Mouse (Mus musculus): Measurements from ENCODE around the gene Rnf11. TPM values are rescaled to one million over a fixed set of nuclear protein-coding genes. Genes with fewer than 3 reads are reported as not detected.
A peak's percentile ranks its signal among the peaks of the same experiment; 100 is the strongest.

Rnf11 gene
- polyA plus RNA-seq, 1 experiment, result 27.2 TPM

DNA sequence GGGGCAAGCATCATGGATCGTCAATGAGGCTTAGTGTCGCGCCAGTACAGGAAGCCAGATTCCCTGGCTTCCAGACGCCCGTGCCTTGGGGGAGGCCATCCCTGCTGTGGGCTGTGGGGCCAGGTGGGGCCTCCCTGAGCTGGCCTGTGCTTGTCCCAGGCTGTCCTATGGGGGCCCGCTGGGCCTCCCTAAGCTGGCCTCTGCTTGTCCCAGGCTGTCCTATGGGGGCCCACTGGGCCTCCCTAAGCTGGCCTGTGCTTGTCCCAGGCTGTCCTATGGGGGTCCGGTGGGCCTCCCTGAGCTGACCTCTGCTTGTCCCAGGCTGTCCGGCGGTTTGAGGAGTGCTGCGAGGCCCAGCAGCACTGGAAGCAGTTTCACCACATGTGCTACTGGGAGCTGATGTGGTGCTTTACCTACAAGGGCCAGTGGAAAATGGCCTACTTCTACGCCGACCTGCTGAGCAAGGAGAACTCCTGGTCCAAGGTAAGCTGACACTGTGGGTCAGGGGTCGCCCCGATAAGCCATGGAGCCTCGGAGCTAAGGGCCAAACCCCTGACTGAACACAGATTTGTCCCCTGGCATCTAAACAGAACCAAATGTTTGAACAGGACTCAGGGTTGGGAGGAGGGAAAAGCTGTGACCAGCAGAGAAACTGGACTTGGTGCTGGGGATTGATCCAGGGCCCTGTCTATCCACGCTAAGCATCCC lies 51.7 kb downstream of the Rnf11 start:
- 92% methylated on average over 16 of the region's 16 CpGs for WGBS
- H3K27me3 ChIP-seq (ENCODE audit: control insufficient read depth, insufficient read depth, low read length), result no peaks in the 10 kb centered on the region
- TF ChIP-seq CTCF (IDR thresholded peaks at IDR 0.05; ENCODE audit: extremely low read depth, insufficient read depth, insufficient read length, insufficient replicate concordance), result no peak
- TF ChIP-seq POLR2A (IDR thresholded peaks at IDR 0.05; ENCODE audit: low read depth, low read length), result no peak
- H3K4me1 ChIP-seq (ENCODE audit: control insufficient read depth, insufficient read depth, insufficient read length), result no peaks in the 10 kb centered on the region
- H3K36me3 ChIP-seq (ENCODE audit: control insufficient read depth, insufficient read depth, low read length), result no peaks in the 10 kb centered on the region
- DNase-seq (ENCODE audit: low read depth in 1 of 2, low spot score in 2 of 2), result no peak
- H3K4me3 ChIP-seq (ENCODE audit: extremely low read depth, insufficient read depth, insufficient read length), result no peak overlapping the region
- H3K27ac ChIP-seq (ENCODE audit: insufficient read depth, low read length), result no peak overlapping the region

DNA sequence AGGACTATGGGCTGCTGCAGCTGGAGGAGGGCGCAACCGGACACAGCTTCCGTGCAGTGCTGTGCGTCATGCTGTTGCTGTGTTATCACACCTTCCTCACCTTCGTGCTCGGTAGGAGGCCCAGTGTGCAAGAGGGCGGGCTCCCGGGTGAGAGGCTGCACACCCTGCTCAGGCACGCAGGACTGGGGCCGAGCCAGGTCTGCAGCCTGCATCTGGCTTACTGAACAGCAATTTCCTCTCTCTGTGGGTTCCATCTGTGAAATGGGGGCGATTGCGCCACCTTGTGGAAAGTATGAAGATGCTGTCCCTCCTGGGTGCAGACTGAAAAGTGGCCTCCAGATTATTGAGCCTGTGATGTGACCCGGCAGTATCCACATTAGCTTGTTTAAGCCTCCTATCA lies 53.7 kb downstream of the Rnf11 start:
- H3K27ac ChIP-seq (ENCODE audit: insufficient read depth, low read length), result no peak overlapping the region
- H3K27me3 ChIP-seq (ENCODE audit: control insufficient read depth, insufficient read depth, low read length), result no peaks in the 10 kb centered on the region
- no peak for TF ChIP-seq POLR2A (IDR thresholded peaks at IDR 0.05; ENCODE audit: low read depth, low read length)
- TF ChIP-seq CTCF (IDR thresholded peaks at IDR 0.05; ENCODE audit: extremely low read depth, insufficient read depth, insufficient read length, insufficient replicate concordance), result peak; percentile 65; the same call in 1 of the 2 replicates
- H3K36me3 ChIP-seq (ENCODE audit: control insufficient read depth, insufficient read depth, low read length), result no peaks in the 10 kb centered on the region
- 40% methylated on average over 13 of the region's 13 CpGs for WGBS
- H3K4me3 ChIP-seq (ENCODE audit: extremely low read depth, insufficient read depth, insufficient read length), result no peak overlapping the region
- peak; percentile 12 to 55 for DNase-seq (ENCODE audit: low read depth in 1 of 2, low spot score in 2 of 2)
- H3K4me1 ChIP-seq (ENCODE audit: control insufficient read depth, insufficient read depth, insufficient read length), result no peaks in the 10 kb centered on the region

DNA sequence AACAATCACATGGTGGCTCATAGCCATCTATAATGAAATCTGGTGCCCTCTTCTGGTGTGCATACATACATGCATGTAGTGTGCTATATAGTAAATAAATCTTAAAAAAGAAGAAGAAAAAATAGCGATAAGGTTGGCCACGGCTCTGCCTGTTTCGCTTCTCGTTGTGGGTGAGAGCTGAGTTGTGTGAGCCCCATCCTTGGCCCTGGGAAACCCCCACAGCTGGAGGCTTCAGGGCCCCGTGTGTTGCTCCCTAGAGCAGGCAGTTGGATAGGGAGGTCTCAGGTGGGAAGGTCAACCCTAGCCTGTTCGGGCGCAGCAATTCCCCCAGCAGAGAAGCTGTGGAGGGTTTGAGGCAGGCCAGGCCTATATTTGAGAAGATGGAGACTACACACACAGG lies 54.3 kb downstream of the Rnf11 start:
- no peak for TF ChIP-seq CTCF (IDR thresholded peaks at IDR 0.05; ENCODE audit: extremely low read depth, insufficient read depth, insufficient read length, insufficient replicate concordance)
- Histone ChIP-seq H3K4me1 (ENCODE audit: control insufficient read depth, insufficient read depth, insufficient read length) (no peaks in the 10 kb centered on the region), H3K36me3 (ENCODE audit: control insufficient read depth, insufficient read depth, low read length) (no peaks in the 10 kb centered on the region), H3K27me3 (ENCODE audit: control insufficient read depth, insufficient read depth, low read length) (no peaks in the 10 kb centered on the region), H3K27ac (ENCODE audit: insufficient read depth, low read length) (no peak overlapping the region), H3K4me3 (ENCODE audit: extremely low read depth, insufficient read depth, insufficient read length) (no peak overlapping the region)
- DNase-seq (ENCODE audit: low read depth in 1 of 2, low spot score in 2 of 2), result no peak
- 61% methylated on average over 7 of the region's 7 CpGs for WGBS

DNA sequence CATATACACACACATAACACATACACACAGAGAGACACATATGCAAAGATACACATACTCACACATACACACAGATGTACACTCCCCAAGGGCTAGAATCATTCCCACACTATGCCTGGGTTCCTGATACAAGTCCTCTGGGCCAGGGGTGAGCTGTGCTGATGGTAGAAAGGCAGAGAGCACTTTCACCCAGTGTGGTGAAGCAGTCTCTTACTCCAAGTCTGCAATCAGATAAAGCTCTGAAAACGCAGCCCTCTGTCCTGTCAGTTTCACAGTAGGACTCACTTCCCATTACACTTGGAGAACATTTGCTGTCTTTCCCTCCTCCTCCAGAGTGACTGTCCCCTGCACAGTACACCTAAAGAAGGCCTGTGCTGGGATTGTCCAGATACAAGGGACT lies 57.5 kb downstream of the Rnf11 start:
- 58% methylated on average over 1 of the region's 1 CpGs for WGBS
- Histone ChIP-seq H3K4me1 (ENCODE audit: control insufficient read depth, insufficient read depth, insufficient read length) (no peaks in the 10 kb centered on the region), H3K36me3 (ENCODE audit: control insufficient read depth, insufficient read depth, low read length) (no peaks in the 10 kb centered on the region), H3K4me3 (ENCODE audit: extremely low read depth, insufficient read depth, insufficient read length) (no peak overlapping the region), H3K27ac (ENCODE audit: insufficient read depth, low read length) (no peak overlapping the region), H3K27me3 (ENCODE audit: control insufficient read depth, insufficient read depth, low read length) (no peaks in the 10 kb centered on the region)
- DNase-seq (ENCODE audit: low read depth in 1 of 2, low spot score in 2 of 2), result no peak
- no peak for TF ChIP-seq POLR2A (IDR thresholded peaks at IDR 0.05; ENCODE audit: low read depth, low read length)
- TF ChIP-seq CTCF (IDR thresholded peaks at IDR 0.05; ENCODE audit: extremely low read depth, insufficient read depth, insufficient read length, insufficient replicate concordance), result no peak

DNA sequence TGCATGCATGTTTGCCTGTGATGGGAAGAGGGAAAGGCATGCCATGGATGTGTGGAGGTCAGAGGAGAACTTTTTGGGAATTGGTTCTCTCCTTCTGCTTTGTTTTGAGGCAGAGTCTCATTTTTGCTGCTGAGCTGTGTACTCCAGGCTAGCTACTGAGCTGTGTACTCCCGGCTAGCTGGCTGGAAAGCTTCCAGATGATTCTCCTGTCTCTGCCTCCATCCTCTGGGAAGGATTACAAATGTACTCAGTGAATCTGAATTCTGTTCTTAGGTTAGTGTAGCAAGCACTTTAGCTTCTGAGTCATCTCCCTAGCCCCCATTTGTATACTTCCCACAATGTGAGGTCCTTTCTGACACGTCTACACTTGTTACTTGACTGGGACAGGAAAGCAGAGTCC lies 61.1 kb downstream of the Rnf11 start:
- Histone ChIP-seq H3K36me3 (ENCODE audit: control insufficient read depth, insufficient read depth, low read length) (no peaks in the 10 kb centered on the region), H3K27ac (ENCODE audit: insufficient read depth, low read length) (no peak overlapping the region), H3K4me1 (ENCODE audit: control insufficient read depth, insufficient read depth, insufficient read length) (no peaks in the 10 kb centered on the region), H3K27me3 (ENCODE audit: control insufficient read depth, insufficient read depth, low read length) (no peaks in the 10 kb centered on the region), H3K4me3 (ENCODE audit: extremely low read depth, insufficient read depth, insufficient read length) (no peak overlapping the region)
- WGBS, result 80% methylated on average over 2 of the region's 2 CpGs
- no peak for TF ChIP-seq POLR2A (IDR thresholded peaks at IDR 0.05; ENCODE audit: low read depth, low read length)
- no peak for TF ChIP-seq CTCF (IDR thresholded peaks at IDR 0.05; ENCODE audit: extremely low read depth, insufficient read depth, insufficient read length, insufficient replicate concordance)
- DNase-seq (ENCODE audit: low read depth in 1 of 2, low spot score in 2 of 2), result no peak

DNA sequence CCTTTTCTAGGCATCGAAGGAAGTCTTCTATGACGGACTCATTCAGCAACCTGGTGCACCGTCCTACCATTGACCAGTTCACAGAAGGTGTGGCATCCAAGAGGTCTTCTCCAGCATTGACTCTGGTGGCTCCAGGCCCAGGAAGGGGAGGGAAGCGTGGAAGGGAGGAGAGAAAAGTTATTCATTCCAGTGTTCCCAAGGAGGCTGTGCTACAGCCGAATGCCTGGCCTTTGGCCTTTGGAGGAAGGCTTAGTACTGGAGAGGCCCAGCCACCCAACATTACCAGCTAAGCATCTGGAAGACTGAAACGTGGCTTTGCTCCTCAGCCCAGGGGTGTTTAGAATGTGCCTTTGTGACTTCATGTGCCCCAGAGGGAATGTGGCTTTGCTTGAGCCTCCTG lies 62.1 kb downstream of the Rnf11 start:
- DNase-seq (ENCODE audit: low read depth in 1 of 2, low spot score in 2 of 2), result no peak
- H3K4me3 ChIP-seq (ENCODE audit: extremely low read depth, insufficient read depth, insufficient read length), result no peak overlapping the region
- no peaks in the 10 kb centered on the region for H3K27me3 ChIP-seq (ENCODE audit: control insufficient read depth, insufficient read depth, low read length)
- no peaks in the 10 kb centered on the region for H3K4me1 ChIP-seq (ENCODE audit: control insufficient read depth, insufficient read depth, insufficient read length)
- no peaks in the 10 kb centered on the region for H3K36me3 ChIP-seq (ENCODE audit: control insufficient read depth, insufficient read depth, low read length)
- no peak overlapping the region for H3K27ac ChIP-seq (ENCODE audit: insufficient read depth, low read length)
- TF ChIP-seq POLR2A (IDR thresholded peaks at IDR 0.05; ENCODE audit: low read depth, low read length) (no peak), CTCF (IDR thresholded peaks at IDR 0.05; ENCODE audit: extremely low read depth, insufficient read depth, insufficient read length, insufficient replicate concordance) (no peak)
- WGBS, result 85% methylated on average over 6 of the region's 6 CpGs

DNA sequence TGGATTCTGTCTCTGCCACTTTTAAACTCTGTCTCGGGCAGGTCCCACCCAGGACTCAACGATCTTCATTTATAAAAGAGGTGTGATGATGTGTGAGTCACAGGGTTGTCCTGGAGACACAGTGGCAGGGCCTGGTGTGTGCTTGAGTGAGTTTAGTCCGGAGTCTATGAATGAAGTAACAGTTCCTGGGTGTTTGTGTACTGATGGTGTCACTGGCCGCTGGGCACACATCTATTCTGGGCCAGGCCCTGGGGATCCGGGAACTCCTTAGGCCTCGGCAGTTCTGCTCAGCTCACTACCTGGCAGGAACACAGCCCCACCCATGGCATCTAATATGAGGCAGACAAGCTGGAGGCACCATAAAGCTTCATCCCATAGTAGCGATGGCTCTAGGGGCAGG lies 62.9 kb downstream of the Rnf11 start:
- no peaks in the 10 kb centered on the region for H3K27me3 ChIP-seq (ENCODE audit: control insufficient read depth, insufficient read depth, low read length)
- no peak overlapping the region for H3K27ac ChIP-seq (ENCODE audit: insufficient read depth, low read length)
- H3K4me1 ChIP-seq (ENCODE audit: control insufficient read depth, insufficient read depth, insufficient read length), result no peaks in the 10 kb centered on the region
- no peaks in the 10 kb centered on the region for H3K36me3 ChIP-seq (ENCODE audit: control insufficient read depth, insufficient read depth, low read length)
- TF ChIP-seq POLR2A (IDR thresholded peaks at IDR 0.05; ENCODE audit: low read depth, low read length) (no peak), CTCF (IDR thresholded peaks at IDR 0.05; ENCODE audit: extremely low read depth, insufficient read depth, insufficient read length, insufficient replicate concordance) (no peak)
- 91% methylated on average over 7 of the region's 7 CpGs for WGBS
- DNase-seq (ENCODE audit: low read depth in 1 of 2, low spot score in 2 of 2), result no peak
- no peak overlapping the region for H3K4me3 ChIP-seq (ENCODE audit: extremely low read depth, insufficient read depth, insufficient read length)

Measured in spleen, adult 2 months (tissue).